Mouse (Mus musculus) induced T-regulatory cell, adult 2 months (primary cell): ENCODE results near the gene Psme4.
"Not testable (repeated sequence)": the region's sequence is repeated elsewhere in the genome, so short reads cannot be mapped to it uniquely, and the experiment has no call there.

Experiments
- DNase-seq: peaks from one replicate; pipeline ENCODE4 v3.0.0-alpha.2; 2012; ENCODE audit warnings: low read depth

Psme4 gene

DNA sequence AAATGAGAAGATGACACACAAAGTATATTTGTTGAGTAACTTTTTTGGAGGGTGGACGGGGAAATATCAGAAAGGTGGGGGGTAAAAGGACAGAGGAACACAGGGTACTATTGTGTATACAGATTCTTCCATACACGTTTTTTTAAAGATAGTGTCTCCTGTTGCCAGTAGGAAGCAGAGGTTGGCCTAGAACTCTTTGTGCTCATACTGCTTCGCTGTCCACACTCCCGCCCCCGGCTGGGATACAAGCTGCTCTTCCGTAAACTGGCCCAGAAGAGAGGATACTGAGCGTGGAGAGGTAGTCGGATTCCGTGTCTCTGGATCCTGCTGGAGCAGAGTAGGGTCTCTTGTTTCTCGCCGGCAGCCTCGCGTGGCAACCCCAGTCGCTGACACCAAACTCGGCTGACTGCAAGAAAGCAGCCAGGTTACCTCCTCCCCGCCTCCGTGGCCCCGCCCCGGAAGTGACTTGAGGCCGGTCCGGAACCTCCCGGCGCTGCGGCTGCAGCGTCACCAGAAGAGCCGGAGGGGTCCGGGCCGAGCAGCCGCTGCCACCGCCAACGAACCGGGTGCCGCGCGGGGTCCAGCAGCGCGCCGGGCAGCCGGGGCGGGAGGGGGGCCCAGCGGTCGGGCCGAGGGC lies at the start of gene Psme4:
Psme4 (plus strand) TSS at position 460 of the 637 bp plus-strand sequence.
- peak; percentile 96 for DNase-seq

DNA sequence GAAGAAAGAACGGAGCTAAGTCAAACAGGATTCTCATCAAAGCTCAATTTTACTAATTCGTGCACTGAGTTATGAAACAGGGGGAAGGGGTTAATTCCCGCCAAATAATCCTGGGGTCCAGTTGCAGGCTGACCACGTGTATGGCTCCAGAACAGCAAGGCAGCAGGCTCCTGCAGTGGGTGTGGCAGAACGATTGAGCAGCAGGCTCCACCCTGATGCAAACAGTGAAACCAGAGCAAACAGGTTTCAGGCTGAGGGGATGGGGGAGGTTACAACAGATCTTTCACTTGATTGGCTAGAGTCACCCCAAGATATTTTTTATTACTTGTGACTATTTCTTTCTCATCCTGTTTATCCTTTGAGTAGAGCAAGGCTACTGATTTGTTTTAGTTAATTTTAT lies 48.1 kb upstream of the Psme4 start:
- no peak for DNase-seq

DNA sequence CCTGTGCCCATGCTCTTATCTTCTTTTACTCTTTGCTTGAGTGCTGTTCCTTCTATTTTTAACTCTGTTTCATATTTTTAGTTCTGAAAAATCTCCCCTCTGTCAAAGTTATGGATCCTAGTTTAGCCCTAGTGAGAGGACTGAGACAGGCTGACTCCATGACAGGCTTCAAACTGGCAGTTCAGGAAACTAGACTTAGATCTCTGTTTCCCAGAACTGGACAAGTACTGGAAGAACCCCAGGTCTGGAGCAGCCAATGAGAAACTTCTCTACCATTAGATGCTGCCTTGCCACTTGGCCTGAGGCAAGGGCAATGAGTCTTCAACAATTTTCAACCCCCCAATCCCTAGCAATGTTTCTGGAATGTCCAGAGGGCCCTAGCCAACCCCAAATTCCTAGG lies 40.8 kb upstream of the Psme4 start:
- DNase-seq = no peak

DNA sequence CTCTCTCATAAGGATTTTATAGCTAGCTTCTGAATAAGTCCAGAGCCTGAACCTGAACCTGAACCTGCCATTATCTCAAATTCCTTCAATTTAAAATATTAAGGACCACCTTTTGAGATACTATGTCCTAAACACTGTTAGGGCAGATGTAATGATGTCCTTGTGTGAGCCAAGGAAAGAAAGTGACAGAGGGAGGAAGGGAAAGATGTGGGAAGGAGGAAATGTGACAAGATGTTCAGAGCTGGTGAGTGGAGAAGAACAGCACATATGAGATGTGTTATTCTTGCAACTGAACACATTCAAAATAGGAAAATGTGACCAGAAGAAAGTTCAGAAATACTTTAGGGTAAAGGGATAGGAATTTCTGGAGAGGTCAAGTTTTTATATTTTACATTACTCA lies 38.1 kb upstream of the Psme4 start:
- no peak for DNase-seq

DNA sequence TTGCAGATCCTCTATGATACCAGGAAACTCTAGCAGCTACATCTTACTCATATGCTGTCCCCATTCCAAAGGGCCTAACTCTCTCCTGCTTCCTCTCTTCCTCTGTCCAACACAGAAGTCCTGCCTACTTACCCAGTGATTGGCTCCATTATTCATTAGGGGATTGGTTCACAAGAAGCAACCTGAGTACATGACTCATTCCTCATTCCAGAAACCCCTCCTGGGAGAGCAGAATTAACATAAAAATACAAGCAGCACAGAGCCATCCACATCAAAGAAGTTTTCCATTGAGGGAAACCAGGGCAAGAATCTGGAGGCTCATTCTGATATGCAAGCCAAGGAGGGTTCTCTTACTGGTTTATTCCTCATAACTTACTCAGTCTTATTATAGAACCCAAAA lies 27.5 kb upstream of the Psme4 start:
- DNase-seq = no peak

DNA sequence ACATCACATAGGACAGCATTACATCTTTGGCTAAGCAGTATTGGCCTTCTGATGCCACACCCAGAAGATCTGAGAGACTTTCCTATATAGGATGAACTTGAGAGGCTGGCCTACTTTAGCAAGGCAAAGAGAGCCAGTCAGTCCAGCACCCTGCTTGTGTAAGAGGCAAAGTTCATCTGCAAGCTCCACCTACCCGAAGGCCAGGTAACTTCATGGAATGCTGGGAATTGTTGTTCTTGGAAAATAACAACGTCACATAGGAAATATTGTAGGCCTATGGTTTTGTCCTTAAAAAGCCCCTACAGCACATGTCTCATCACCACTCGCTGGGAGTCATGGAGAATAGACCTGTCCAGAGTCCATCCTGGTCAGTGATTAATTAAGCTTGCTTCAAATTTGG lies 22.6 kb upstream of the Psme4 start:
- DNase-seq = no peak

DNA sequence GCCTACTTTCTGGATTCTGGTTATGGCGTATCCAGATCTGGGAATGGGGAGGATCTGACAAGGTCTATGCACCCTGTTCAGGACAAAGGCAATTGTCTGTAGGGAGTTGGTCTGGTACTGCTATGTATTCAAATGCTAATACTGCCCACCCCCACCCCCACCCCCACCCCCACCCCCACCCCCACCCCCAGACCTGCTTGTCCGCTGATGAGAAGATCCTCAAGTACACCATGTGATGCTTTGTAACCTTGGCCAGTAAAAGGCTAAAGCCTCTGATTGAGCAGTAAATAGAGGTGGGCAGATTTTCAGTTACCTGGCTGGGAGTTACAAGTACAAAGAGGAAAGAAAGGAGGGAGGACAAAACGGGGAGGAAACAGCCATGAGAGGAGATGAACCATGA lies 21.9 kb upstream of the Psme4 start:
- no peak for DNase-seq

DNA sequence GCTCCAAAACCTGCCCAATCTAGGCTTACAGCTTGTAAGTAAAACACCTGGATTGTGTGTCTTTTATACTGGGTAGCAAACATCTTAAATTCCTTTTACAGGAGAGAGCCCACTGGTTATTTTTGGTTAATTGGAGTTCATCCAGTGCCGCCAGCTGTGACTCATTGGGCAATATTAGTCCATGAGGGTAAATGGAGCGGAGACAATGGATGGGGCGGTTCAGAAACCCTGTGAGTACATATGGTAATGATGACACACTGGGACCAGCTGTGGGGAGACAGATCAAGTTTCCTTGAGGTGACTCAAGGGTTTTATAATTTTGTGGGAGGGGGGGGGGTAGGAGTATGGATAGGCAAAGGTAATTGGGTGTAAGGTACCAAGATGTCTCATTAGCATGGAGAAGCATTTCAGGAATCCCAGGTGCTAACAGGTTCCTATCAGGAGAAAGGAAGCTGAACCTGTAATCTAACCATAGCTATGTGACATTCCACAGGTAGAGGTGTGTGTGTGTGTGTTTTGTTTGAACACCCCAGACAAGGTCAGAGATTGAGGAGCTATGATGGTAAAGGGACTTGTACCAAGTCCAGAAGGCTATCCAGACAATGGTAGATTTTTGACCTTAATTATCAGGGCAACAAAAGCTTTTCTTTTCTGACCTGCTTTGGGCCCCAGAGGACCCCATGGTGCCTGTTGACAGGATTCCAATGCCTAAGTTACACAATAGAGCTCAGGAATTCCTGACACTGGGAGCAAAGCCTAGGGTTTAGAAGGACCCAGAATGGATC lies 21.3 kb upstream of the Psme4 start:
- no peak for DNase-seq

DNA sequence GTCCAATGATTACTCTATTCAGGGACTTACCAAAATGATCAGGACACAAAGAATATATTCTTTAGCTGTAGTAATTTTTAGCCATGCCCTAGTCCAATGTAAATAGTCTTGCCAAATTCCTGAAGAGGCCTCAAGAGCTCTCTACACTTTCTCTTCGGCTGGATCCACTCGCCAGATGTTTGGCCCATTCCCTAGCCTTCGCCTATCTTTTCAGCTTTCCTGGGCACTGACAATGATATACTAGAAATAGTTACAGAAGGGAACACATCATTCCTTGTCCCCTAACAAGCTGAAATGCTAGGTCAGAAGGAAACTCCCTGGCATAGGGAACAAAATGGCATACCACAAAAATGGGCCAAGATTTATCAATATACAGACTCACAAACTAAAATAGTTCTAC lies 18.6 kb upstream of the Psme4 start:
- no peak for DNase-seq

DNA sequence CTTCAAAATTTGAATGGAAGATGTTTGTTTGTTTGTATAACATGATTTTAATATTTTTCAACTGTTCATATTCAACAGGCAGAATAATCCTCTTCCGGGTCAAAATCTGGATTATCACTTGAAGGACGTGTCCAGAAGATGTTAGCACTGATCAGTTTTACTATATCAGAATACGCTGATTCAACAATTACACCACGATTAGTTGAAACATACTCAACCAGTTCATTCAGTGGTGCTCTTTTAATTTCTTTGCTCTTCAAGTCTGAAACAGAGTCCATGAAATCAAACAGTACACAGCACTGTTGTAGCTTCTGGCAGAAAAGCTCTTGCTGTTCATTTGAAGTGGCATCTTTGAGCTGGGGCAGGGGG lies 17.1 kb upstream of the Psme4 start:
- DNase-seq = not testable (repeated sequence)

DNA sequence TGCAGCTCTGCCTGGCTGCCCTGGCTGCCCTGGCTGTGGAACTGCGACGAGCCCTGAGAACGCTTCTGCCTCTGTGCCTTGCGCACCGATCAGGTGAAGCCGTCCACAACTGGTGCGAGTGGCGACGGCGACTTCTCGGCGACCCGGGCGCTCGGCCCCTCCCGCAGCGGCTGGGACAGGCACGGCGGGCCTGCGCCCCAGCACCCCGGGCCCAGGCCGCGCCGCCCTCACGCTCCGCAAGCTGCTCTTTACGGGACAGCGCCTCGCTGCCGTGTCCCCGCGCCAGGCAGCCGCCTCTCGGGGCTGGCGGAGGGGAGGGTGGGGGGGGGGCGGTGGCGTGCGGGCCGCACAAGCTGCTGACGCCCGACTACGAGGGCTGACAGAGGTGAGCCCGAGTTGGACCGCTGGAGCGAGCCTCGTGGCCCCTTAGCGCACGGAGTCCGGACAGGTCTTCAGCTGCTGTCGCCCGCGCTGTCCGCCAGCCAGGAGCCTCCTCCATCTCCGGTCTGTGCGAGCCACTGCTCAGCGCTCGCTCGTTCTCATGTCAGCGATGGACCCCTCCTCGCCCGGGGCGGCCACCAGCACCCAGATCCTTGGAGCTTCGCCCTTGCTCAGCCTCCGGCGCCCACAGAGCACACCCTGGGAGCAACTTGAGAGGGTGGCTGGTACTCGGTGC lies 16.5 kb upstream of the Psme4 start:
- no peak for DNase-seq

DNA sequence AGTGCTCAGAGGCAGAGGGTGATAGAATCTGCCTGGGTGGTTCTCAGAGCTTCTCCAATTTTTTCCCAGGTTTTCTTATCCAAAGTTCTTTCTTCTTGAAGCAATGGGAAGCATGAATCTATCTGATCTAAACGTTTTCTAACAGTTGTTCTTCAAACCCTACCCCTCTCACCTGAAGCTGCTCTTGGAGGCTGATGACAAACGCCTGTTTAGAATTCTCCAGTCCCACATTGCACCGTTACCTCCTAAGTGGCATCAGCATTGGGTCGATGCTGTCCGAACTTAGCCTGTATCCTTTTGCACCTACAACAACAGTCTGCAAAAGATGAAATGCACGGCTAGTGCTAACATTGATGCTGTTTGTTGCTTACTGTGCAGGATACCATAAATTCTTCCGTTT lies 10.1 kb upstream of the Psme4 start:
- no peak for DNase-seq

DNA sequence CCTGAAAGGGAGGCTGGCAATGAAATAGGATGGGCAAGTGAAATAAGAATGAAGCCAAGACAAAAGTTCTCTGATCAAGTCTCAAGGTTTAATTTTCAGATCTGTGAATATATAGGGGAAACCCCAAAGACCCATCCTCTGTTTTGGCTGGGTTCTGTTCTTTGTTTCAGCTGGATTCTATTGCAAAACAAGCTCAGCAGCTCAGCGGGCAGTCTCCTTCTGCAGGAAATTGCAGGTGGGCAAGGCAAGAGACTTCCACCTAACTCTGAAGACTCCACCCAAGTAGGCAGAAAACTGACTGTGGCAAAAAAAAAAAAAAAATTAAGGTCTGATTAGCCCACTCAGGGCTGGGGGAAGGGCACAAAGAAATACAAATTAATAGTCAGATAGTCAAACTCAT lies 9.6 kb upstream of the Psme4 start:
- DNase-seq = no peak

DNA sequence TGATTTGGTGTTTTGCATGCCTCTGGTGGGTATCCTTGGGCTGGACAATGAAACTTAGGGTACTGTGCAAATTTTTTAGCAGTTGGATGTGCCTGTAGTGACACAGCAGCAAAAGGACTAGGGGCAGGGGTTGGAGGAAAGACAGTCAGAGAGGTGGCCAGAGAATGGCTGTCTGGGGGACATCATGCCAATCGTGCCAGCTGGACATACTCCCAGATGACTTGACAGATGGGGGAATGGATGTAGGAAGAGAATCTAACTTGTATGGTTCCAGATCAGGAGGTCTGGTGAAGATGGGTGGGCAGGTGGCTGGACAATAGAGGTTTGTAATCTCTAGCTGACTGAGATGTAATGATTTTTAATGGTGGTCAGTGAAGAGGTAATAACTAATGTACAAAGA lies 6.5 kb upstream of the Psme4 start:
- DNase-seq = no peak

DNA sequence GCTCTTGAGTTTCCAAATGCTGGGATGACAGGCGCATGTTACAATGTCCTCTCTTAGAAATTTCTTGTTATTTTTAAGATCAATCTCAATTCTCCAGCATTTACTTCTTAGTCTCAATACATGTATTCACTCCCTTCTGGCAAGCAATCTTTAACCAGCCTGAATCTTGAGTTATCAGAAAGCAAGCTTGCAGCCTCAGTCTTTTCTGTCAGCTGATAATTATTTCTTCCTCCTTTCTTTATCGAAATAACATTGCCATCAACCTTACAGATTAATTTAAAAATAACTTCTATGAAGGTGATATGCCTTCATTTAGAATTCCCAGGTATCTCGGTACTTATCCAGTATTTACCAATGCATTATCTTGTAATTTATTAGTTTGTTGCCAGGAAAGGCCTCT lies 709 bp upstream of the Psme4 start:
- DNase-seq = peak; percentile 23

DNA sequence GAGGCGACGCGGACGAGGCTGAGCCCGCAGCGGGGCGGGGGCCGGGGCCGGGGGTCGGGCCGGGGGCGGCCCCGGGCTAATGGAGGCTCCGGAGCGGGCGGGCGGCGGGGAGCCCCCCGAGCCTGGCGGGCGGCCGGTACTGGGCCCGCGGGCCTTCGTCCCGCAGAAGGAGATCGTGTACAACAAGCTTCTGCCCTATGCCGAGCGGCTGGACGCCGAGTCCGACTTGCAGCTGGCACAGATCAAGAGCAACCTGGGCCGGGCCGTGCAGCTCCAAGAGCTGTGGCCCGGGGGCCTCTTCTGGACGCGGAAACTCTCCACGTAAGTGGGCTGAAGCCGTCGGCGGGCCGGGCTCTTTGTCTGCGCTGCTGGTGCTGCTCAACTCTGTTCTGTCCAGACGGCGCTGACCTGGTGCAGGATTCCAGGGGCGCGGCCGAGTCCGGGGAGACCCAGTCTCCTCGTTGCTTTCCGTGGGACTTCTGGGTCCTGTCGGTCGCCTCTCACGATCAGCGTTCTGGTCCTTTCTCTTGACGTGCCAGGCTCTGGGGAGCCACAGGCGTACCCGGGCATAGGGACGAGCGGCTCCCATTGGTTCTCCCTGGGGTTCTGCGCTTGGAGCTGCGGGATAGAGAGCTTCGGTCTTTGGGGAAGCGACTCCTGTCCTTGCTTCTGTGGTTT lies 517 bp downstream of the Psme4 start:
- DNase-seq = peak; percentile 69

DNA sequence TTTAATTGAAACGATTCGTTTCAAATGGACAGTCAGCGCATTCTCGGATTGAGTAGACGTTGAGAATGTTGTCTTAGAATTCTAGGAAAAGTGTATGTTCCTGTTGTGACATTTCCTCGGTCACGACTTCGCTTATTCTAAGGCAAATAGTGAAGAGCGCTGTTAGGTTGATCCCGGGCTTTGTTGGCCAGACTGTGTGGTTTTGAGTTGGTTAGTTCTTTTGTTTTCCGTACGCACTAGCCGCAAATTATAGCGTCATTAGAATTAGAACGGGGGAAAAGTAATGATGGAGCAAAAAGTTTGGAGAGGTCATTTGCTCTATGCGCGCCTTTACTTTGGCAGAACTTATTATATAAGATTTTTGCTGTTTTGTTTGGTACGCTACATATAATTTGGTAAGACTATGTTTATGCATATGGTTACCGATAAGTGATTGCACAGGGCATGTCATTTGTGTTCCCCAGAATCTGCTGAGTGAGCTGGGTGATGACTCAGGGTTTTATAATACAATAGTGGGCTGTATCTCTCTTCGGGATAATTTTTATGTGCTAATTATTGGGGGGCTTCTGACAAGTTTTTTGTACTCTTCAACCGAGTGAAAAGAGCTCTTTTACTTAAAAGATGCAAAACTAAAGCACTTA lies 1.4 kb downstream of the Psme4 start:
- DNase-seq = peak; percentile 53

DNA sequence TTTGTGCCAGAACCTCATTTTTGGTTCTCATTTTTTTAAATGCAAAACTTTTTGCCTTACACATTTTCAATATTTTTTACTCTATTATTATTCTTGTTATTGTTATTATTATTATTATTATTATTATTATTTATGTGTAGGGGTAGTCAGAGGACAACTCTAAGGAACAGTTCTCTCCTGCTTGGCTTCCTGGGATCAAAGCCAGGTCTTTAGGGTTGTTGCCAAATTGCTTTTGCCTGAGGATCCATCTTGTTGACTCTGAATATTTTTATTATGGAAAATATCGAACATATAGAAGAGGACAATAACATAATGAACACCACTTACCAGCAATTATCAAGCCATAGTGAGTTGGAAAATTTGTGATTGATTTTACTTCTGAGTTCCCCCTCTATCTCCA lies 3.1 kb downstream of the Psme4 start:
- DNase-seq = no peak

DNA sequence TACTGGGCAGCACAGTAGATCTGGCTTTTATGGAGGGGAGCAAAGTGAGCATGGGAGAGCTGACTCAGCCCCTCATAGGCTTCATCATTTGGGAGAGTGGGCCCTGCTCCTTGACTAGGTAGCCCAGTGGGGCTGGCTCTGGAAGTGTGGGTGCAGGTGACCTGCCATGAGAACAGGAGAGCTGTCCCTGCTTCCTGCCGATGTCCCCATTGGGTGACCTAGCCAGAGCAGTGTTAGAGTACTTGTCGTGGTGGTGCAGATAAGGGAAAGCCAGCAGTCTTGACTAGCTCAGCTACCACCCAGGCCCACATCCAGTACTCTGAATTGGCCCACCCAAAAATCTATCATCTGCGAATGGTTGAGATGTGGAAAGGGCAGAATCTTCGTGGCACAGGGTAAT lies 6.0 kb downstream of the Psme4 start:
- DNase-seq = no peak

DNA sequence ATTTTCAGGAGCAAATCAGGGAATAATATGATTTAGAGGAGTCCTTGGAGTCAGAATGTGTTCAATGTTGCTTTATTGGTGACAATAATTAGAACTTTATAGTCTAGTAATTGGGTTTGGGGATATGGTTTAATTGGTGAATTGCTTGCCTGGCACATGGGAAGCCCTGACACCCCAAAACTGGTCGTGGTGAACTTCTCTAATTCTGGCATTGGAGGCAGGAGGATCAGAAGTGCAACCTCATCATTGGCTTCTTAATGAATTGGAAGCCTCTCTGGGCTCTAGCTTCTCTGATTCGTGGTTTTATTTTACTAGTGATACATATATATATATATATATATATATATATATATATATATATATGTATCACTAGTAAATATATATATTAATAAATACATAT lies 9.4 kb downstream of the Psme4 start:
- DNase-seq = no peak

DNA sequence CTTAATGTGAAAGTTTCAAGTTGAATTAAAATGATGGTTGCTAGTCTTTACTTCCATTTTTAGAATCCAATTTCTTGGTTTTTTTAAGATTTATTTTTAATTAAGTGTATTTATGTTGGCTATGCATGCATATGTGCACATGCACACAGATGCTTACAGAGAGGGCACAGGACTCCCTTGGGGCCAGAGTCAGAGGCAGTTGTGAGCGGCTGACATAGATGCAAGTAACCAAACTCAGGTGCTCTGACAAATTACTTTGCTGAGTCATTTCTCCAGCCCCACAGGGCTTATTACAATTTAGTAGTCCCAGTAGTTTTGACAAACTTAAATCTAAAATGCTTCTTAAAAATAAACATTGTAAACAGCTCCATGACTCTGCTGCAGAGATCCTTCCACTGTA lies 10.1 kb downstream of the Psme4 start:
- DNase-seq = no peak

DNA sequence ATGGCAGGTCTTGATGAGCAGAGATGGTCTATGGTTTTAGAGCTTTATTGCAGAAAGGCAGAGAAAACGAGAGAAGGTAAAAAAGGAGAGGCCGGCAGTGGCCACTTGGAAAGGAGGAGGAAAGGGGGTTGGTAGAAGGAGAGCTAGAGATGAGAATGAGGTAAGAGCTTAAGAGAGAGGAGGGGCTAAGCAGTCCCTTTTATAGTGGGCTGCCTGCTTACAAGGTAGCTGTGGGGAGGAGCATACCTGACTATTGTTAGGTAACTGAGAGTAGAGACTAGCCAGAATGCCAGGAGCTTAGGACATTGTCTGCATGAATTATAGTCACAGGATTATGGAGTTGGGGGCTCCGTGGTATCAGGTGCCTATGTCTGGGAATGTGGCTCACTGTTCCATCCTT lies 14.0 kb downstream of the Psme4 start:
- DNase-seq = no peak
